Mouse (Mus musculus) stomach, postnatal 0 days (tissue): ENCODE measurements around the gene Thrb. TPM values are rescaled to one million over a fixed set of nuclear protein-coding genes. Genes with fewer than 3 reads are reported as not detected.

Experiments used
- ATAC-seq: fragments of 200-750 bp; cut with Nextera tagmentation; 2 replicates; pipeline ENCODE4 v1.8.0; 2017; ENCODE audit not compliant: low FRiP score, low TSS enrichment
- DNase-seq: peaks from one replicate; pipeline ENCODE4 v3.0.0-alpha.2; 2016; ENCODE audit warnings: low spot score
- H3K27ac ChIP-seq: fragments of 300-500 bp; sonication (generic); replicated peaks from 2 replicates; pipeline ENCODE4 v1.5.1; 2014; ENCODE audit warnings: mild to moderate bottlenecking, control low read depth
- H3K27me3 ChIP-seq: fragments of 300-500 bp; sonication (generic); 2 replicates; pipeline ENCODE4 v1.6.1; 2014; ENCODE audit warnings: low read length; ENCODE audit not compliant: control insufficient read depth, insufficient read depth
- H3K36me3 ChIP-seq: fragments of 300-500 bp; sonication (generic); 2 replicates; pipeline ENCODE4 v1.6.1; 2014; ENCODE audit warnings: low read length, mixed read lengths; ENCODE audit not compliant: control insufficient read depth, insufficient read depth
- H3K4me1 ChIP-seq: fragments of 300-500 bp; sonication (generic); replicated peaks from 2 replicates; pipeline ENCODE4 v1.6.1; 2014; ENCODE audit warnings: antibody characterized with exemption; ENCODE audit not compliant: control insufficient read depth, insufficient read depth
- H3K4me2 ChIP-seq: fragments of 300-500 bp; sonication (generic); replicated peaks from 2 replicates; pipeline ENCODE4 v1.6.1; 2014; ENCODE audit warnings: low read depth, mild to moderate bottlenecking, control low read depth, moderate library complexity
- H3K4me3 ChIP-seq: fragments of 300-500 bp; sonication (generic); 2 replicates; pipeline ENCODE4 v1.5.1; 2014; ENCODE audit warnings: low read depth, low read length, control low read depth
- H3K9ac ChIP-seq: fragments of 300-500 bp; sonication (generic); 2 replicates; pipeline ENCODE4 v1.6.1; 2014; ENCODE audit warnings: mild to moderate bottlenecking, low read length, control low read depth, mixed read lengths
- H3K9me3 ChIP-seq: fragments of 300-500 bp; sonication (generic); 2 replicates; pipeline ENCODE4 v1.6.1; 2016; ENCODE audit warnings: low read length; ENCODE audit not compliant: control insufficient read depth
- CTCF ChIP-seq: IDR thresholded peaks from 2 replicates; pipeline ENCODE4 v1.5.1; 2016; ENCODE audit warnings: antibody characterized with exemption, low read depth, mild to moderate bottlenecking, moderate library complexity
- EP300 ChIP-seq: optimal IDR thresholded peaks from 2 replicates; pipeline ENCODE3; 2016; ENCODE audit warnings: antibody characterized with exemption
- WGBS: fragments of 180-500 bp; shearing (Covaris S2); extraction: QIAGEN DNeasy Blood & Tissue Kit; methylation state at CpG from one replicate; pipeline ENCODE4 v1.1.7; 2014; 5-methylcytosine and 5-hydroxymethylcytosine counted together
- polyA plus RNA-seq: library from polyadenylated mRNA; unstranded; fragments of >200 nt; fragmentation: Nextera tagmentation; extraction: Ambion mirVana; gene quantifications from 2 replicates; pipeline ENCODE4 v1.2.1, GENCODE M21; 2015

Thrb gene
- polyA plus RNA-seq, 1 experiment from 2014 or later: 4.8 TPM

DNA sequence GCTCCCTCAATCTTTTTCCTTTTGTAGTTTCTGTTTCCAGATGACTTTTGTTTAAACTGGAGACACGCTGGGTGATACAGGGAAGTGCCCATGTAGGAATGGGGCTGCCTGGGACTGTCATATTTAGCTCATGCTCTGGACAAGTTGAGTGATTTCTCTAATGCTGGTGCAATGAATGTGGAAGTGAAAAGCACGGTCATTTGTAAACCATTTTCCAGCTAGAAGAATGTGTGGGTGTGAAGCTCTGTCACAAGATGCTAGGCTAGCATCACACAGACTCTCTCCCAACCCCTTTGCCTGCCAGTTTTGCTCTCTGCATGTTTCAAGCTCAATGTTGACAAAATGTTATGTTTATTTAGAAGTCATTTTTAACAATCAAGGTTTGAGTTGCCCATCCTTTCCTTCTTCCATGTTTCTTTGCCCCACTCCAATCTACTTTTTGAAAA is 83.7 kb downstream of the Thrb start:
- Histone ChIP-seq H3K27ac (0 out of 2 replicates have a peak overlapping the region, but pooled peaks have one; percentile 8), H3K9me3 (no peaks in the 10 kb centered on the region), H3K4me2 (peak overlapping the region; percentile 20; the same call in 1 of the 2 replicates), H3K4me3 (no peak overlapping the region), H3K27me3 (no peaks in the 10 kb centered on the region), H3K4me1 (no peaks in the 10 kb centered on the region), H3K36me3 (no peaks in the 10 kb centered on the region), H3K9ac (no peak overlapping the region)
- no peak for ATAC-seq
- 29% methylated on average over 2 of the region's 2 CpGs for WGBS
- DNase-seq: no peak
- TF ChIP-seq CTCF (no peak), EP300 (no peak)

DNA sequence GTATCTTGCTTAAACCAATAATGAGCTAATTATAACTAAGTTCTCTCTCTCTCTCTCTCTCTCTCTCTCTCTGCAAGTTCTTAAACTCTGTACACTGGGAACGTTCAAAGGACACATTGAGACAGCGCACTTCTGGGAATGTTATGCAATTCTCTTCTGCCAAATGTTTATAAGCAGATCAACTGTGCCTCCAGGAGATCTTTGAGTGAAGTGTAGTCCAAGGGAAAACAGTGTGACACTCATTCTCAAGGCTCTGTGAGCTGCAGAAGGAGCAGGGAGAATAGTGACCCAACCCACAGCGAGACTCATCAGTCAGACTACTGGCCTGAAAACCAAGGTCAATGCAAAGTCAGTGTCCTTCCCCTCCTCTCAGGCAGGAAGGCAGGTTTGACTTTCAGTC is 87.9 kb downstream of the Thrb start:
- Histone ChIP-seq H3K9ac (no peak overlapping the region), H3K4me3 (no peak overlapping the region), H3K4me2 (no peak overlapping the region), H3K36me3 (no peaks in the 10 kb centered on the region), H3K27ac (no peak overlapping the region), H3K27me3 (no peaks in the 10 kb centered on the region), H3K4me1 (no peaks in the 10 kb centered on the region), H3K9me3 (no peaks in the 10 kb centered on the region)
- 44% methylated on average over 3 of the region's 3 CpGs for WGBS
- ATAC-seq: no peak
- no peak for DNase-seq
- TF ChIP-seq EP300: no peak
- TF ChIP-seq CTCF: no peak

DNA sequence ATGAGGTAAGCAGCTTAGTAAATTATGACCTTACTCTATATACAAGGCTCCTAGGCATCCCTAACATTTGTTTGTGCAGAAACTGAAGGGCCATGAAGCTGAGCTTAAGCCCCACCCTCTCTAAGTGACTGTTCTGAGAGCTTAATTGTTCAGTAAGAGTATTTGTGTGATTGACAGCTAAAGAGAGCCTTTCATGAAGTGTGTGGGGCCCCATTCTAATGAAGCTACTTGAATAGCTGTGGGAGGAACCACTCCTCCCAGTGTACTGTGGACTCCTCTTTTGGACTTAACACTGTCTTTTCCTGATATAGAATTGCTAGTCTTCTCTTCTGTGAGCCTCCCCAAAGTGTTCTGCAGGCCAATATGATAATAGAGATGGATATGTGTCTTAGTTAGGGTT is 88.9 kb downstream of the Thrb start:
- TF ChIP-seq CTCF: no peak
- TF ChIP-seq EP300: no peak
- DNase-seq: no peak
- H3K27ac ChIP-seq: no peak overlapping the region
- H3K27me3 ChIP-seq: no peaks in the 10 kb centered on the region
- H3K4me2 ChIP-seq: no peak overlapping the region
- H3K9me3 ChIP-seq: no peaks in the 10 kb centered on the region
- no peaks in the 10 kb centered on the region for H3K36me3 ChIP-seq
- no peak overlapping the region for H3K9ac ChIP-seq
- no peaks in the 10 kb centered on the region for H3K4me1 ChIP-seq
- no peak for ATAC-seq
- H3K4me3 ChIP-seq: no peak overlapping the region

DNA sequence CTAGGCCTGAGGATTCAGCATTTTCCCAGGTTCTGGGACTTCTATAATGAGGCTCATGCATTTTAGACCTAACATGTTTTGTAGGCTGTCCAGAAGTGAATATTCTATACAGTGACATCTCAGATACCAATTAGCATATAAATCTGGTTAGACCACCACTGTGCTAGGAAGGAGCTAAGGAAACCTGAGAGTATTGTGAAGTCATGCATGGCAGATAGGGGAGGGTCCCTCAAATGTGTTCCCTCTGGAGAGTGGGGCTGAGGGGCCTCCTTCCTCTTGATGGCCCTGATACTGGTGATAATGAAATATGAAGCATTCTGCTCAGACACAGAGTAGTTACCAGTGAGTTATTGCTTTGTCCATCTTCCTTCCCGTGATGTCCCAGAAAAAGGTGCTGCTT is 91.8 kb downstream of the Thrb start:
- H3K36me3 ChIP-seq: no peaks in the 10 kb centered on the region
- no peaks in the 10 kb centered on the region for H3K9me3 ChIP-seq
- H3K4me1 ChIP-seq: no peaks in the 10 kb centered on the region
- DNase-seq: no peak
- TF ChIP-seq CTCF (no peak), EP300 (no peak)
- no peak overlapping the region for H3K9ac ChIP-seq
- H3K4me3 ChIP-seq: no peak overlapping the region
- no peaks in the 10 kb centered on the region for H3K27me3 ChIP-seq
- H3K27ac ChIP-seq: no peak overlapping the region
- H3K4me2 ChIP-seq: no peak overlapping the region
- WGBS: 87% methylated on average over 1 of the region's 1 CpGs
- no peak for ATAC-seq

DNA sequence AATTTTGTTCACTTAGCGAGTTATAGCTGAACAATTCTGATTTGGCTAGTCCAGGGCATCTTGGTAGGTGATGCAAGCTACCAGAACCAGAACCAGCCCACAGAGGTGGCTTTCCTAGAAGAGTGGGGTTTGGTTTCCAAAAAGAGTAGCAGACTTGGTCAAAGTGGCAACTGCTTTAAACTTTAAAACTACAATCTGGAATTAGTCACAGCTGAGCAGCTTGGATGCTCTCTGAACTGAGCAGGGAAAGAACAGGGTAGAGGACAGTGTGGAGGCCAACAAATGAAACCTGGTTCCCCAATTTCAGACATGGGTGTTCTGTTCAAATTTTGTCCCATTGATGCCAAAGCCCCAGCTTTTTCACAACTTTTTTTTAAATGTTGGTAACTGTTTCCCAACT is 93.4 kb downstream of the Thrb start:
- no peaks in the 10 kb centered on the region for H3K36me3 ChIP-seq

DNA sequence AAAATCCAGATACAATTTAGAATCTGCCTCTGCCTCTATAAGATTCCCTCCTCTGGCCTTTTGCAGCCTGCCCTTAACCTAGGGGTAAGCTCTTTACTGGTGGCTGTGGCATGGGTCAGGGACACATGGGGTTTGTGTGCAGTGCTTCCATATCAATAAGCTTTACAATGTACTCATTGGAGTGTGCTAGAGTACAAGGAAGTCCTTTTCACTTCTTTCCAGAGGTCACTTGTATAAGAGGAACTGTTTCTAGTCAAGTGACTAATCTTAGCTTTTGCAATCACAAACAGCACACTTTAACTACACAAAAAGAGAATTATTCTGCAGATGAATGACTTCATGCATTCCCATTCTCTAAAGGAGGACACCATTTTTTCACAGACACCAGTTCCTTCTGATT is 96.7 kb downstream of the Thrb start:
- ATAC-seq (peak; percentile 96), DNase-seq (no peak)
- H3K9ac ChIP-seq: no peak overlapping the region
- no peaks in the 10 kb centered on the region for H3K9me3 ChIP-seq
- no peak for TF ChIP-seq EP300
- TF ChIP-seq CTCF: no peak
- no peaks in the 10 kb centered on the region for H3K4me1 ChIP-seq
- H3K27ac ChIP-seq: no peak overlapping the region
- no peak overlapping the region for H3K4me3 ChIP-seq
- no peaks in the 10 kb centered on the region for H3K27me3 ChIP-seq
- no peaks in the 10 kb centered on the region for H3K36me3 ChIP-seq
- no peak overlapping the region for H3K4me2 ChIP-seq

More for the DNA sequence above, 93.4 kb downstream of the Thrb start:
- 94% methylated on average over 1 of the region's 1 CpGs for WGBS
- H3K27ac ChIP-seq: no peak overlapping the region
- ATAC-seq (no peak), DNase-seq (no peak)
- no peak for TF ChIP-seq CTCF
- no peak for TF ChIP-seq EP300
- H3K27me3 ChIP-seq: no peaks in the 10 kb centered on the region
- no peak overlapping the region for H3K4me2 ChIP-seq
- H3K9ac ChIP-seq: no peak overlapping the region
- no peaks in the 10 kb centered on the region for H3K9me3 ChIP-seq
- no peaks in the 10 kb centered on the region for H3K4me1 ChIP-seq
- no peak overlapping the region for H3K4me3 ChIP-seq
